Mouse (Mus musculus) stomach, embryonic 15.5 days (tissue): ENCODE data around the gene Sun2. TPM values are rescaled to one million over a fixed set of nuclear protein-coding genes. Genes with fewer than 3 reads are reported as not detected.

Experiments used
- ATAC-seq: fragments of 200-750 bp; cut with Nextera tagmentation; 2 replicates; pipeline ENCODE4 v1.8.0; 2017; ENCODE audit warnings: low read depth, moderate number of reproducible peaks, moderate TSS enrichment; ENCODE audit not compliant: insufficient read depth, low FRiP score
- H3K27ac ChIP-seq: fragments of 300-500 bp; sonication (generic); 2 replicates; pipeline ENCODE4 v1.5.1; 2015; ENCODE audit warnings: mild to moderate bottlenecking, inconsistent platforms
- H3K27me3 ChIP-seq: fragments of 300-500 bp; sonication (generic); replicated peaks from 2 replicates; pipeline ENCODE4 v1.6.1; 2015; ENCODE audit warnings: inconsistent platforms
- H3K36me3 ChIP-seq: fragments of 300-500 bp; sonication (generic); 2 replicates; pipeline ENCODE4 v1.6.1; 2015; ENCODE audit warnings: inconsistent platforms
- H3K4me1 ChIP-seq: fragments of 300-500 bp; sonication (generic); 2 replicates; pipeline ENCODE4 v1.6.1; 2015; ENCODE audit warnings: inconsistent platforms
- H3K4me2 ChIP-seq: fragments of 300-500 bp; sonication (generic); 2 replicates; pipeline ENCODE4 v1.6.1; 2015; ENCODE audit warnings: mild to moderate bottlenecking, inconsistent platforms
- H3K4me3 ChIP-seq: fragments of 300-500 bp; sonication (generic); replicated peaks from 2 replicates; pipeline ENCODE4 v1.5.1; 2015; ENCODE audit warnings: inconsistent platforms
- H3K9ac ChIP-seq: fragments of 300-500 bp; sonication (generic); 2 replicates; pipeline ENCODE4 v1.6.1; 2015; ENCODE audit warnings: inconsistent platforms
- H3K9me3 ChIP-seq: fragments of 300-500 bp; sonication (generic); 2 replicates; pipeline ENCODE4 v1.6.1; 2016; ENCODE audit warnings: inconsistent platforms
- WGBS: fragments of 180-500 bp; shearing (Covaris S2); methylation state at CpG from one replicate; pipeline ENCODE4 v1.1.7; 2015; 5-methylcytosine and 5-hydroxymethylcytosine counted together
- polyA plus RNA-seq: library from polyadenylated mRNA; unstranded; fragments of >200 nt; fragmentation: Nextera tagmentation; extraction: Ambion mirVana; gene quantifications from 2 replicates; pipeline ENCODE4 v1.2.1, GENCODE M21; 2015

Gene Sun2
- polyA plus RNA-seq, 1 experiment from 2014 or later, result 5.1 TPM

- WGBS, result 94% methylated on average over 7 of the region's 7 CpGs
- Histone ChIP-seq H3K36me3 (peaks cover 54% of the 10 kb centered on the region), H3K27ac (no peak overlapping the region), H3K4me2 (no peak overlapping the region), H3K4me3 (no peak overlapping the region), H3K4me1 (no peaks in the 10 kb centered on the region), H3K27me3 (no peaks in the 10 kb centered on the region), H3K9me3 (no peaks in the 10 kb centered on the region), H3K9ac (no peak overlapping the region)
- ATAC-seq, result no peak
Measured at GRCm38 (mm10) chr15:79715646-79716045, 26.7 kb downstream of the Sun2 start.

DNA sequence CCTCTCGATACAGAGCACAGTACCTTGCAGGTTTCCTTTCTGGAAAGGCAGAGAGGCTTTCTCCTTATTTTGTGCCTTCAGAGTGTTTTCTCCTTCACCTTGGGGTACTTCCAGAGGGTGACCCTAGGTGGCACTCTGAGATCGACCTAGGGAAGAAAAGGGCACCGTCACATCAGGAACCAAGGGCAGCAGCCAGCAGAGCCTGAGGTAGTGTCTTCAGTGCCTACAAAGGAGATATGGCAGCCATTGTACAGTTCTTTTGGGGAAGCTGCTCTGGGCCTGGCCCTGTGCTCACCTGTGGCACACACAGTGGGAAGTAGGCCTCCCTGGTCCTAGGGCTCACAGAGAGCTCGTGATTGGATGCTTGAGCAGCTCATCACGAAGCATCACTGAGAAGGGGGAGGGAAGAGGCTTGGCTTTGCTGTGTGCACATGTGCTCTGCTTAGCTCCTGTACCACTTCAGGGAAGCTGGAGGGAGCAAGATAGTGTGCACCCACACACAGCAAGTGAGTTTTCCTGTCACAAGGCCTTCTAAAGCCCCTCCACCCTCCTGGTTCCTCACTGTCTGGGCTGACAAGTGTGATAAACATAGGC lies 34.0 kb downstream of the Sun2 start:
- Histone ChIP-seq H3K9me3 (no peaks in the 10 kb centered on the region), H3K36me3 (peaks cover 38% of the 10 kb centered on the region), H3K27ac (no peak overlapping the region), H3K9ac (no peak overlapping the region), H3K27me3 (no peaks in the 10 kb centered on the region), H3K4me3 (no peak overlapping the region), H3K4me1 (no peaks in the 10 kb centered on the region), H3K4me2 (no peak overlapping the region)
- 95% methylated on average over 5 of the region's 5 CpGs for WGBS
- no peak; the same call in 1 of the 2 replicates for ATAC-seq

DNA sequence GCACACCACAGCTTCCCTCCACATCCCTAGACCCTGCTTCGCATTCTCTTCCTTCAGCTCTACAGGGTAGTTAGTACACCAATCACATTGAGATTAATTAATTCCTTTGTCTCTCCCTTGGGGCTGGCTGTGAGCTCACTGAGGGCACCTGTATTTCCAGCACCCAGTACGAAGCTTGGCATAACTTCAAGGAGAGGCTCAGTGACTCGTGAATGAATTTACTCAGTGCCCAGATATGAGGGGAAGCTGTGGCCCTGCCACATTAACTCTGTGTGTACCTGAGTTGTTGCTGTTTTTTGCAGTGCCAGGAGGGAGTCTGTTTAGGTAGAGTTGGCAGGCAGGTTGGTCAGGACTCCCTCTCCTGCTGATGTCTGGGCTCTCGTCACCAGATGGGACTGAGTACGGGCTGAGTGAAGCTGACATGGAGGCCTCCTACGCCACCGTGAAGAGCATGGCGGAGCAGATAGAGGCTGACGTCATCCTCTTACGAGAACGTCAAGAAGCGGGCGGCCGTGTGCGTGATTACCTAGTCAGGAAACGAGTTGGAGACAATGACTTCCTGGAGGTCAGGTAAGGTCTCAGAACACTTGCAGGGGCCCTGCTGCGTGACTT lies 35.6 kb downstream of the Sun2 start:
- Histone ChIP-seq H3K9ac (no peak overlapping the region), H3K9me3 (no peaks in the 10 kb centered on the region), H3K4me3 (no peak overlapping the region), H3K4me1 (no peaks in the 10 kb centered on the region), H3K36me3 (peaks cover 29% of the 10 kb centered on the region), H3K4me2 (no peak overlapping the region), H3K27me3 (no peaks in the 10 kb centered on the region), H3K27ac (no peak overlapping the region)
- WGBS, result 84% methylated on average over 17 of the region's 17 CpGs
- ATAC-seq, result no peak

DNA sequence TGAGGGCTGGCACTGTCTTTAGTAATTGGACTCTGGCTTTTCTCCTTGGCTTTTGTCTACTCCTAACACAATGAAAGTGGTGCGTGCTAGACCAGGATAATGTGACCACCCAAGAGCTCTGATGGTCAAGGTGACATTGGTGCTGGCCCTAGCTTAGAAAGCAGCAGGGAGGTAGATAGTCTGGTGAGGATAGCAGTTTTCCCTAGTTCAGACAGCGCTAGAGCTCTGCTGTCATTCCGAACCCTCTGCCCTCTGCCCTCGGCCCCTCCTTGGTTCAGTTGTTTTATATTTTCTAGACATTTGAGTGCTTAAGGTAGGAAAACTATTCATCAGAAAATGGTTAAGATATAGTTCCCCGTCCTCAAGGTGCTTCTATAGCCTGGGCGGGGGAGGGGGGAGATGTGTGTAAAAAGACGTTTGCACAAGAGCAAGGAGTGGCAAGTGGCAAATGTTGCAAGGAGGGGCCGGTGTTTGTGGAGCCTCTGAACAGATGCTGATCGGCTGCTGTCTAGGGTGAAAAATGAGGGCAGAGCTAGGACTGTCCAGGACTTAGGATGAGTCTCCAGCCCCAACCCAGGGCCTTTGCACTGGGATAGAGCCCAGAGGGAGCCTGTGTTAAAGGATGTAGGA lies 44.7 kb downstream of the Sun2 start:
- peaks cover 5% of the 10 kb centered on the region; the same call in 1 of the 2 replicates for H3K4me1 ChIP-seq
- WGBS, result 69% methylated on average over 9 of the region's 9 CpGs
- no peak overlapping the region for H3K27ac ChIP-seq
- no peaks in the 10 kb centered on the region for H3K27me3 ChIP-seq
- H3K9me3 ChIP-seq, result no peaks in the 10 kb centered on the region
- ATAC-seq, result no peak
- H3K4me3 ChIP-seq, result no peak overlapping the region
- peaks cover 12% of the 10 kb centered on the region; the same call in 1 of the 2 replicates for H3K36me3 ChIP-seq
- no peak overlapping the region for H3K4me2 ChIP-seq
- no peak overlapping the region for H3K9ac ChIP-seq

DNA sequence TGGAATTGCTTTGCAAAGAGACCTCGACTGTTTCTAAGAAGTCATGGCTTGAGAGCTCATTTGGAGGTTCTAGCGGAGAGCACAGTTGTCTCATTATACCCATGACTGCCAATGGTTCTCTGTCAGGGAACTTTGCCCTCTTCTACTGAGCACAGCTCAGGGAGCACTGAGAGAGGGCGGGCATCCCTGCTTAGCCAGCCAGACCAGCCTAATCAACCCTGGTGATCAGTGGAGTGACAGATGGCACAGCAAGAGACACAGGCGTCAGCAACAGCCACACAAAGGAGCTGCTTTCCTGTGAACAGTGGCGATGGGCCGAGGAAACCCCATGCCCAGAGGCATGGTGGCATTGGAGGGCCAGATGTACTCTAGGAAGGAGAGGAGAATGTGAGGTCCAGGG lies 45.3 kb downstream of the Sun2 start:
- Histone ChIP-seq H3K4me1 (peaks cover 11% of the 10 kb centered on the region), H3K9ac (no peak overlapping the region), H3K36me3 (peaks cover 12% of the 10 kb centered on the region; the same call in 1 of the 2 replicates), H3K4me2 (no peak overlapping the region), H3K4me3 (no peak overlapping the region), H3K27me3 (no peaks in the 10 kb centered on the region), H3K27ac (no peak overlapping the region), H3K9me3 (no peaks in the 10 kb centered on the region)
- WGBS, result 79% methylated on average over 6 of the region's 6 CpGs
- no peak for ATAC-seq

- no peaks in the 10 kb centered on the region for H3K9me3 ChIP-seq
- no peak for ATAC-seq
- no peaks in the 10 kb centered on the region for H3K27me3 ChIP-seq
- no peak overlapping the region for H3K9ac ChIP-seq
- no peak overlapping the region for H3K27ac ChIP-seq
- no peak overlapping the region for H3K4me3 ChIP-seq
- H3K36me3 ChIP-seq, result peaks cover 12% of the 10 kb centered on the region; the same call in 1 of the 2 replicates
- H3K4me1 ChIP-seq, result peaks cover 17% of the 10 kb centered on the region
- 96% methylated on average over 2 of the region's 2 CpGs for WGBS
- no peak overlapping the region for H3K4me2 ChIP-seq
Measured at GRCm38 (mm10) chr15:79696508-79696907, 45.8 kb downstream of the Sun2 start.

DNA sequence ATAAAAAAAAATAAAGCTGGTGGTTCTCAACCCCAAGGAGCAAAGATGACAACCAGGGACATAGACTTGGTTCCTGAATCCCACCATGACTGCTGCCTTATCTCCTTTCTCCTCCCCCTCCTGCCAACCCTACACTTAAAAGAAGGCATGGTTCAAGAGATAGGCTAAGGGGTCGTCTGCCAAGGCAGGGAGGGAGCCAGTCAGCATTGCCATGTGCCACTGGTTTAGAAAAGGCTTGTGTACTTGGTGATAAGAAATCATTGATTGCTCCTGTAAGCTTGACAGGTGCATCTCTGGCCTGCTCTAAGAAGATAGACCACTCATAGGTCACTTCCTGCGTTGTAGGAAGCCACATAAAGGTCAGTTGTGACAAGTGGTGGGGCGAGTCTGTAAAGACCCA lies 46.8 kb downstream of the Sun2 start:
- H3K27ac ChIP-seq, result no peak overlapping the region
- peaks cover 12% of the 10 kb centered on the region; the same call in 1 of the 2 replicates for H3K36me3 ChIP-seq
- no peak overlapping the region for H3K4me3 ChIP-seq
- peaks cover 21% of the 10 kb centered on the region for H3K4me1 ChIP-seq
- no peak for ATAC-seq
- no peak overlapping the region for H3K4me2 ChIP-seq
- no peaks in the 10 kb centered on the region for H3K27me3 ChIP-seq
- H3K9me3 ChIP-seq, result no peaks in the 10 kb centered on the region
- H3K9ac ChIP-seq, result no peak overlapping the region
- 34% methylated on average over 3 of the region's 3 CpGs for WGBS

DNA sequence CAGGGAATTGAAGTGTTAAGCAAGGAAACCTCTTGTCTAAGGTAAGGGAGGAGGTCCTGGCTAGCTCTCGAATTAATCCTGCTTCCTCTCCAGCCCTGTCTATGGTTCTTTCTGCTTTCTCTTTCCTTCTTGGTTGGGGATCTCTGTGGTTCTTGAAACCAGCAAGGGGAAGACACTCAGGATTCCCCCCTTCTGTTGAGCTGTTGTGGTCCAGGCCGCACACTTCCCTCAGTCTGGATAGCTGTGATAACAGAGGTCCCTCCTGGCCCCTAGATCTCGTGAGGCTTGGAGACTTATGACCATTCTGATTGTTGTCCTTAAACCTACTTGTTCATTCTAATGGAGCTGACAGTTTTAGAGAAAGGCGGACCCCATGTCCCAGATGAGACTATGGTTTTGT lies 47.8 kb downstream of the Sun2 start:
- WGBS, result 79% methylated on average over 4 of the region's 4 CpGs
- H3K27me3 ChIP-seq, result no peaks in the 10 kb centered on the region
- H3K27ac ChIP-seq, result no peak overlapping the region
- peaks cover 23% of the 10 kb centered on the region for H3K4me1 ChIP-seq
- no peak overlapping the region for H3K4me3 ChIP-seq
- no peak for ATAC-seq
- H3K4me2 ChIP-seq, result peak overlapping the region; percentile 16; the same call in 1 of the 2 replicates
- peaks cover 12% of the 10 kb centered on the region; the same call in 1 of the 2 replicates for H3K36me3 ChIP-seq
- no peaks in the 10 kb centered on the region for H3K9me3 ChIP-seq
- no peak overlapping the region for H3K9ac ChIP-seq

DNA sequence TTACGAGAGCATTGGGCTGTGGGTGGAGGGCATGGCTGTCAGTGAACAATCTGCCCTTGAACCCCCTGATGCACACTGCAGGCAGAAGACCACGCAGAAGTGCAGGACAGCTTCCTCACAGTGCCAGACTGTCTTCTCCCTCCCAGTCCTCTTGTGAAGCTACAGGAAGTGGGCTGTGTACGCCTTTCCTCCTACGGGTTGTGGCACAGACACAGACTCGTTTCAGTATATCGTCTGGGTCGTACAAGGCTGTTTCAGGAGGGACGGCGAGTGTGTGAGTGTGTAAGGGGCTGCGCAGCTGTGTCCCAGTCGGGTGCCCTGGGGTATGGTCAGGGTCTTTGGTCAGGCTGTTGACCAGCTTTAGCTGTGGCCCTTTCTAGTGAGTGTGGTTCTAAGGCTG lies 48.6 kb downstream of the Sun2 start:
- no peak overlapping the region for H3K9ac ChIP-seq
- H3K27me3 ChIP-seq, result no peaks in the 10 kb centered on the region
- no peak for ATAC-seq
- H3K9me3 ChIP-seq, result no peaks in the 10 kb centered on the region
- H3K4me3 ChIP-seq, result no peak overlapping the region
- H3K27ac ChIP-seq, result no peak overlapping the region
- peaks cover 24% of the 10 kb centered on the region for H3K4me1 ChIP-seq
- peak overlapping the region; percentile 16 for H3K4me2 ChIP-seq
- peaks cover 12% of the 10 kb centered on the region; the same call in 1 of the 2 replicates for H3K36me3 ChIP-seq
- 82% methylated on average over 11 of the region's 11 CpGs for WGBS

GRCm38 (mm10) chr15:79692334-79692733 lies 50.0 kb downstream of the Sun2 start:
- Histone ChIP-seq H3K36me3 (peaks cover 12% of the 10 kb centered on the region; the same call in 1 of the 2 replicates), H3K4me2 (peak overlapping the region; percentile 97; the same call in 1 of the 2 replicates), H3K4me3 (no peak overlapping the region), H3K27me3 (no peaks in the 10 kb centered on the region), H3K4me1 (peaks cover 24% of the 10 kb centered on the region), H3K9ac (no peak overlapping the region), H3K27ac (no peak overlapping the region), H3K9me3 (no peaks in the 10 kb centered on the region)
- ATAC-seq, result no peak
- WGBS, result 81% methylated on average over 5 of the region's 5 CpGs

DNA sequence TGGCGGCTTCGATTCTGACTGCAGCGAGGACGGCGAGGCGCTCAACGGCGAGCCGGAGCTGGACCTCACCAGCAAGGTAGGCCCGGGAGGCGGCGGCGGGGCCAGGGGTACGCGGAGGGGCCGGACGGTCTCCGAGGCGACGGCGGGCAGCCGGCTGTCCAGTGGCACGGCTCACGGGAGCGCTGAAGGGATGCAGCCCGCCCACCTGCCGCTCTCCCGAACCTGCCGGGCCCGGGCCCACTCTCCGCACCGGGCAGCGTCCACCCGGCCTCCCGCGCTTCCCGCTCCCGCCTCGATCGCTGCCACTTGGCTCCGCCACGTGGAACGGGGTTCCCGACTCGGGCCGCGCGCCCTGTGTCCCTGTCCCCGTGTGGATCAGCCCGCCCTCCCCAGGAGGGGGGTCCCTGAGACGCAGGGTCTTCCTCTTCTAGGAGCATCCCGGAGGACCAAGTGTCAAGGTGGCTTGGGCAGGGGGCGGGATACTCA lies 51.3 kb downstream of the Sun2 start:
- no peaks in the 10 kb centered on the region for H3K9me3 ChIP-seq
- peak overlapping the region; percentile 75 for H3K4me3 ChIP-seq
- H3K27ac ChIP-seq, result peak overlapping the region; percentile 67
- H3K4me2 ChIP-seq, result peak overlapping the region; percentile 97
- WGBS, result under 1% methylated on average over 46 of the region's 53 CpGs
- H3K36me3 ChIP-seq, result peaks cover 12% of the 10 kb centered on the region; the same call in 1 of the 2 replicates
- H3K27me3 ChIP-seq, result no peaks in the 10 kb centered on the region
- peaks cover 27% of the 10 kb centered on the region for H3K4me1 ChIP-seq
- ATAC-seq, result no peak
- peak overlapping the region; percentile 60 for H3K9ac ChIP-seq
